Mouse (Mus musculus) heart, embryonic 10.5 days (tissue): ENCODE results near the gene Tmcc3. TPM values are rescaled to one million over a fixed set of nuclear protein-coding genes. Genes with fewer than 3 reads are reported as not detected.
A peak's percentile ranks its signal among the peaks of the same experiment; 100 is the strongest.

ENCODE experiments used
- DNase-seq: peaks from one replicate; pipeline ENCODE4 v3.0.0-alpha.2; 2017; ENCODE audit warnings: low spot score
- H3K27ac ChIP-seq: fragments of 300-500 bp; sonication (generic); 2 replicates; pipeline ENCODE4 v1.5.1; 2016; ENCODE audit warnings: mild to moderate bottlenecking
- H3K27me3 ChIP-seq: fragments of 300-500 bp; sonication (generic); 2 replicates; pipeline ENCODE4 v1.6.1; 2016; ENCODE audit warnings: mild to moderate bottlenecking; ENCODE audit not compliant: poor library complexity, insufficient read depth, severe bottlenecking
- H3K36me3 ChIP-seq: fragments of 300-500 bp; sonication (generic); 2 replicates; pipeline ENCODE4 v1.6.1; 2016; ENCODE audit warnings: mild to moderate bottlenecking, moderate library complexity
- H3K4me1 ChIP-seq: fragments of 300-500 bp; sonication (generic); 2 replicates; pipeline ENCODE4 v1.6.1; 2016; ENCODE audit warnings: mild to moderate bottlenecking
- H3K4me3 ChIP-seq: fragments of 300-500 bp; sonication (generic); 2 replicates; pipeline ENCODE4 v1.5.1; 2016; ENCODE audit warnings: mild to moderate bottlenecking, moderate library complexity
- H3K9me3 ChIP-seq: fragments of 300-500 bp; sonication (generic); 2 replicates; pipeline ENCODE4 v1.6.1; 2016; ENCODE audit warnings: mild to moderate bottlenecking, moderate library complexity
- WGBS: fragments of 180-500 bp; shearing (Covaris S2); methylation state at CpG from one replicate; pipeline ENCODE4 v1.1.7; 2016; 5-methylcytosine and 5-hydroxymethylcytosine counted together
- polyA plus RNA-seq: library from polyadenylated mRNA; unstranded; fragments of >200 nt; fragmentation: Nextera tagmentation; extraction: Ambion mirVana; gene quantifications from 2 replicates; pipeline ENCODE4 v1.2.1, GENCODE M21; 2016

Tmcc3 gene
- polyA plus RNA-seq, 1 experiment from 2014 or later, result 12.2 TPM

GRCm38 (mm10) chr10:94562188-94562587, 250.4 kb downstream of the Tmcc3 start:
- H3K27me3 ChIP-seq, result no peaks in the 10 kb centered on the region
- H3K27ac ChIP-seq, result no peak overlapping the region
- no peaks in the 10 kb centered on the region for H3K36me3 ChIP-seq
- DNase-seq, result no peak
- peaks cover 51% of the 10 kb centered on the region for H3K4me1 ChIP-seq
- H3K9me3 ChIP-seq, result no peaks in the 10 kb centered on the region
- 34% methylated on average over 1 of the region's 1 CpGs for WGBS
- no peak overlapping the region for H3K4me3 ChIP-seq

DNA sequence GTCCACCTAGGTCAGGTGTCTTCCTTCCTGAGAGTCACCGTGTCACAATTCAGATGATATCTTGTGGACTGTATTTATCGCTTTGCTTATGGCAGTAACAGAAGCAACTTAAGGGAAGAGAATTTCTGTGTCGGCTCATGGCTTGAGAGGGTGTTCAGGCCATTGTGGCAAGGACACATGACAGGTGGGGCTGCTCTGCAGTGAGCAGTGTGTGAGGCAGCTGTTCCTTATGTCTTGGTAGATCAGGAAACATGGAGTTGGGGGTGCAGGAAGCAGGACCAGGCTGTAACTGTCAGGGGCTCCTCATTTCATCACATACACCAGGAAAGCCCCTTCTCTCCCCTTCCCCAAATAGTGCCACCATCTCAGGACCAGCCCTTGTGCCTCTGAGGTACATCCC, 251.2 kb downstream of the Tmcc3 start:
- no peaks in the 10 kb centered on the region for H3K9me3 ChIP-seq
- H3K27me3 ChIP-seq, result no peaks in the 10 kb centered on the region
- H3K4me1 ChIP-seq, result peaks cover 43% of the 10 kb centered on the region
- H3K4me3 ChIP-seq, result no peak overlapping the region
- no peak overlapping the region for H3K27ac ChIP-seq
- DNase-seq, result no peak
- 79% methylated on average over 3 of the region's 3 CpGs for WGBS
- H3K36me3 ChIP-seq, result no peaks in the 10 kb centered on the region

DNA sequence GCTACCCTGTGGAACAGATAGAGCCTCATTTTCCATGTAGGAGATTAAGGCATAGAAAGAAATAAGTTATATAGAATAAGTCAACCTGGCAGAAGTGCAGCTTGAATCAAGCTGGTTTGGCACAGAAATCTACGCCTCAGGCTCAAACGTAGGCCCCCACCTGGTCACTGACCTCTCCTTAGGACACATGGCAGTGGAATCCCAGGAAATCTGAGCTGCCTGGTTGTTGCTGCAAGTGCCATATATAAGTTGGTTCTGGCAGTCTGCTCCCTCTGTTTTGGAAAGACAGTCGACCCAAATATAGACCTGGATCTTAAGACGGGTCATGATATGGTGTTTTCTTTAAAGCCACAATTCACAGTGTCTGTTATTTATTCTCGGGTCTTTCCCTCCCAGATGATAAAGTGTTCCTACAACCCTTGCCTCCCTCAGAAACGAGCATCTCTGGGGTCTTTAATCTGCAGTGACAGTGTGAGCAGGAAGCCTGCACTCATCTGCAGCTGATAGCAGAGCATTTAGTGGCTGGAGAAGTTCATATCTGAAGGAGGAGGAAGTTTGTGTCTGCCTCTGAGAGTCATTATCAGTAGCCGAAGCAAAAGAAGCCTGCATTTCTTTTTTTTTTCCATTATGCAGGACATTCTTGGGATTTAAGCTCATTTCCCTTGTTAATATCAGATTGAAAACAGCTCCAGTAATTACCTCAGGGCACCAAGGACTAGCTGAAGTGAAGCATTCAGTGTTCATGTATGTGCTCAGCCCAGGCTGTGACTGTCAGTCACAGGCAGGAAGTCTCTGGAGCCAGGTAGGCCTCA, 253.9 kb downstream of the Tmcc3 start:
- peaks cover 51% of the 10 kb centered on the region for H3K4me1 ChIP-seq
- no peaks in the 10 kb centered on the region for H3K9me3 ChIP-seq
- H3K4me3 ChIP-seq, result no peak overlapping the region
- peak overlapping the region; percentile 72 for H3K27ac ChIP-seq
- H3K36me3 ChIP-seq, result no peaks in the 10 kb centered on the region
- no peaks in the 10 kb centered on the region for H3K27me3 ChIP-seq
- WGBS, result 12% methylated on average over 7 of the region's 7 CpGs
- no peak for DNase-seq

GRCm38 (mm10) chr10:94566222-94566868, 254.6 kb downstream of the Tmcc3 start:
- DNase-seq, result no peak
- H3K9me3 ChIP-seq, result no peaks in the 10 kb centered on the region
- no peaks in the 10 kb centered on the region for H3K36me3 ChIP-seq
- no peak overlapping the region for H3K4me3 ChIP-seq
- peak overlapping the region; percentile 72; the same call in 1 of the 2 replicates for H3K27ac ChIP-seq
- WGBS, result 56% methylated on average over 21 of the region's 21 CpGs
- H3K27me3 ChIP-seq, result no peaks in the 10 kb centered on the region
- peaks cover 48% of the 10 kb centered on the region for H3K4me1 ChIP-seq

DNA sequence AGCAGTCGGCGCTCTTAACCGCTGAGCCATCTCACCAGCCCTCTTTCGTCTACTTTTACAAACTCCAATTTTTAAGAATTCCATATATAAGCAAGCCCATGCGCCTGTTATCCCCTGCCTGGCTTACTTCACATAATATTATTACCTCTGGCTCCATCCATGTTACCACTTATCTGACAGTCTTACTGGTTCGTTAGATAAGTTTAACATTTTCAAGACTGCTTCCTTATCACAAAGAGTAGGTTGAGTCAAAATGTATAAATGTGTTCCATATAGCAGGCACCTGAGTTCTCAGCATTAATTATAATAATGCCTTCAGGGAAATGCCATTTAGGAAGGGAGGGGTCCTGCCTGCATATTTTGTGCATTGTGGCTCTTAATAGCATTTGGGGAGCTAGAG, 255.5 kb downstream of the Tmcc3 start:
- 90% methylated on average over 6 of the region's 6 CpGs for WGBS
- peaks cover 49% of the 10 kb centered on the region for H3K4me1 ChIP-seq
- DNase-seq, result no peak
- H3K36me3 ChIP-seq, result no peaks in the 10 kb centered on the region
- H3K4me3 ChIP-seq, result no peak overlapping the region
- H3K27ac ChIP-seq, result no peak overlapping the region
- no peaks in the 10 kb centered on the region for H3K9me3 ChIP-seq
- no peaks in the 10 kb centered on the region for H3K27me3 ChIP-seq

DNA sequence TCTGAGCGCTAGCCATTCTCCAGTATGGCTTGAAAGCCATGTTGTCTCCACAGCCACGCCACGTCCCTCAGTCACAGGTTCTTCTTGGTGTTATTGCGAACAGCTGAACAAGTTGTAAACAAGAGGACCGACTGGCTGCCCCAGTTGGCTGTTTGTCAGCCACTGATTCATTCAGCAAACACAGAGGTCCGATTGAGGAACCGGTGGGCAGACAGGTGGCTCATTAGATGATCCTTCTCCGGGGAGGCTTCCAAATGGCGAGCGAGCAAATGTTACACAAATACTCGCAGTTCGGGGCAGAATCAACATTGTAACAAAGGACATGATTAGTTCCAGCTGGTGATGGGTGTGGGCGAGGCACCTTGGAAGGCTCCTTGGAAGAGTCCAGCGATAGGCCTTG, 256.2 kb downstream of the Tmcc3 start:
- 86% methylated on average over 14 of the region's 14 CpGs for WGBS
- no peaks in the 10 kb centered on the region for H3K9me3 ChIP-seq
- H3K27ac ChIP-seq, result no peak overlapping the region
- H3K36me3 ChIP-seq, result no peaks in the 10 kb centered on the region
- no peak overlapping the region for H3K4me3 ChIP-seq
- DNase-seq, result no peak
- H3K4me1 ChIP-seq, result peaks cover 54% of the 10 kb centered on the region
- no peaks in the 10 kb centered on the region for H3K27me3 ChIP-seq

GRCm38 (mm10) chr10:94568867-94569266, 257.1 kb downstream of the Tmcc3 start:
- H3K4me3 ChIP-seq, result no peak overlapping the region
- DNase-seq, result no peak
- 77% methylated on average over 7 of the region's 7 CpGs for WGBS
- H3K9me3 ChIP-seq, result no peaks in the 10 kb centered on the region
- no peaks in the 10 kb centered on the region for H3K36me3 ChIP-seq
- H3K4me1 ChIP-seq, result peaks cover 53% of the 10 kb centered on the region
- no peaks in the 10 kb centered on the region for H3K27me3 ChIP-seq
- peak overlapping the region; percentile 25 for H3K27ac ChIP-seq

- H3K4me1 ChIP-seq, result peaks cover 58% of the 10 kb centered on the region
- H3K27me3 ChIP-seq, result no peaks in the 10 kb centered on the region
- H3K4me3 ChIP-seq, result no peak overlapping the region
- no peaks in the 10 kb centered on the region for H3K36me3 ChIP-seq
- WGBS, result 70% methylated on average over 7 of the region's 7 CpGs
- H3K9me3 ChIP-seq, result no peaks in the 10 kb centered on the region
- 0 out of 2 replicates have a peak overlapping the region, but pooled peaks have one; percentile 10 for H3K27ac ChIP-seq
- DNase-seq, result no peak
These were observed 258.0 kb downstream of the Tmcc3 start for GRCm38 (mm10) chr10:94569731-94570130.

DNA sequence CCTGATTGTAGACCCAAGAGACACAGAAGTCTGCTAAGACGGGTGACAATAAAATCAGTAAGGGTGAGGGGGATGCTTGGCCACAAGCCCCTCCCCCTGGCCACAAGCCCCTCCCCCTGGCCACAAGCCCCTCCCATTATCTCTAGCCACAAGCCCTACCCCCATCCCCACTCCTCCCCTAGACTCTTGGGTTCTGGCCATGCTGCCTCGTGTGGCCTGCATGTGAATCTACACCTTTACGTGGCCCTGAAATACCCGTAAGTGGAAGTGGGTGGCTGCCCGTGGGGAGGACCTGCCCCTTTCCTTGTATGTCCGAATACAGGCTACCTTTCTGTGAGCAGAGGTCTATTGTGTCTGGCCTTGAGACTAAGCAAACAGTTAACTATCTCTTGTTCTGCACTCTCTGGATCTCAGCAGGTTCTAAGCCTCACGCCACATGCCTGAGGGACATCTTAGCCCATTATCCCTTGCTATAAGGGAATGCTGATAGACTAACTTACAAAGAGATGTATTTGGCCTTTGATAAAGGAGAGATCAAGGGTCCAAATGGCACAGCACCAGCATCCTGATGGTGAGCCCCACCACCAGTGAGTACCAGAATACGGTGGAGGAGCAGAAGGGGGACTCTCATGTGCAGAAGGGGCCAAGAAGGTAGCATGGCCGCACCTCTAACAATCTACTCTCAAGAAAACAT, 260.3 kb downstream of the Tmcc3 start:
- Histone ChIP-seq H3K36me3 (no peaks in the 10 kb centered on the region), H3K4me3 (no peak overlapping the region), H3K9me3 (no peaks in the 10 kb centered on the region), H3K4me1 (peaks cover 62% of the 10 kb centered on the region), H3K27ac (peak overlapping the region; percentile 64; the same call in 1 of the 2 replicates), H3K27me3 (no peaks in the 10 kb centered on the region)
- no peak for DNase-seq
- 81% methylated on average over 9 of the region's 9 CpGs for WGBS

DNA sequence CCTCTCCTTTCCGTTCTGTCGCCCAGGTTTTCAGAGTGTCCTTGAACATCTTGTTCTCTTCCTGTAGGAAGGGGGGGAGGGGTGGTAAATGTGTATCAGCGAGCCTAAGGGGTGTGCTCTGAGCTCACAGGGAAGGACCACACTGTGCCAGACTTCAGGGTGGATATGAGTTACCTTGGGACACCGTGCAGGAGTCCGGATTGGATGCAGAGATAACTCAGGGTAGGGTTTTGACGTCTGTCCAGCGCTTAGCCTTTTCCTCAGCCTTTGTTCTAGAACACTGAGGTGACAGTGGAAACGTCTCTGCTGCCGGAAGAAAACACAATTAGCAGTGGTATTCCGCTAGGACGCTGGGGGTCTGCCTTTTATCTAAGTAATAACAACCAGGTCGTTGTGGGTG, 261.0 kb downstream of the Tmcc3 start:
- Histone ChIP-seq H3K36me3 (no peaks in the 10 kb centered on the region), H3K27me3 (no peaks in the 10 kb centered on the region), H3K4me3 (no peak overlapping the region), H3K27ac (peak overlapping the region; percentile 64), H3K4me1 (peaks cover 63% of the 10 kb centered on the region), H3K9me3 (no peaks in the 10 kb centered on the region)
- WGBS, result 50% methylated on average over 12 of the region's 12 CpGs
- DNase-seq, result no peak

DNA sequence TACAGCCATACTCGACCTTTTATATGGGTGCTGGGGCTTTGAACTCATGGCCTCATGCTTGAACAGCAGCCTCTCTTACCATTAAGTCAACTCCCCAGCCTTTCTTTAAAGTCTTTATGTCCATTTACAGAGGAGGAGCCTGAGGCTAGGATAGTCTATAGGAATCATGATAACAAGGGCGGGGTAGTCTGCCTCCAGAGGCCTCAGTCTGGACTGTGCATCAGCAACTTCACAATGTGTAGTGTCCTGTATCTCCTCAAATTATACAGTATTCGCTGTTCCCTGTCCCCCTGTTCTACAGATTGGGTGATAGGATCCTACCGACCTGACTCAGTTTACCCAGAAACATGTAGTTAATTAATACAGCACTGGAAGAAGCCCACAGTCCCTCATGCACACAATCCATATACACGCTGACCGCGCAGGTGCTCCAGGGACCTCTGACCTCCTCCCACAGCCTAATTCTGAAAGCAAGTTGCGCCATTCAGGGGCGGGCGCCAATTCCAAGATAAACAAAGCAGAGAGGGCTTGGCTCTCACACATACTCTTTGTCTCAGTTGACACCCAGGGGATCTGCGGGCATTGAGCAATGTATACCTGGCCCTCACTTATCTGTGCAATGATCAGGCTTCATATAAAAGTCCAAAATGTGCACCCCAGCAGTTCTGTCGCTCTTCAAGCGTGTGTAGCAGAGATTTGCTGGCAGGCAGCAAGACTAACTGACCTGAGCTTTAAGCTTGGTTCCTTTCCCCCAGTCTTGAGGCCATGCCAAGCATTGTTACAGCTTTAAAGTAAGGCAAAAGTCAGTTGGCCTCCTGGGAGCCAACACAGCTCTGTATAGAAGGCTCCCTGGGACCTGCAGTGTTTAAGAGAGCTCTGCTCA, 262.9 kb downstream of the Tmcc3 start:
- DNase-seq, result no peak
- peaks cover 50% of the 10 kb centered on the region for H3K4me1 ChIP-seq
- H3K27me3 ChIP-seq, result no peaks in the 10 kb centered on the region
- H3K27ac ChIP-seq, result peak overlapping the region; percentile 52; the same call in 1 of the 2 replicates
- no peaks in the 10 kb centered on the region for H3K9me3 ChIP-seq
- 81% methylated on average over 13 of the region's 13 CpGs for WGBS
- no peak overlapping the region for H3K4me3 ChIP-seq
- H3K36me3 ChIP-seq, result 0 out of 2 replicates have a peak, but pooled peaks cover 8% of the 10 kb centered on the region

- Histone ChIP-seq H3K9me3 (no peaks in the 10 kb centered on the region), H3K4me3 (no peak overlapping the region), H3K27me3 (no peaks in the 10 kb centered on the region), H3K4me1 (peaks cover 45% of the 10 kb centered on the region), H3K36me3 (peaks cover 16% of the 10 kb centered on the region; the same call in 1 of the 2 replicates), H3K27ac (peak overlapping the region; percentile 4)
- no peak for DNase-seq
- WGBS, result 29% methylated on average over 8 of the region's 8 CpGs
These were observed 264.2 kb downstream of the Tmcc3 start for GRCm38 (mm10) chr10:94575958-94576357.
